Mouse (Mus musculus) megakaryocyte, embryonic 14.5 days (primary cell): ENCODE measurements around the gene Acsm2. TPM values are rescaled to one million over a fixed set of nuclear protein-coding genes. Genes with fewer than 3 reads are reported as not detected.
"Not testable (repeated sequence)": the region's sequence is repeated elsewhere in the genome, so short reads cannot be mapped to it uniquely, and the experiment has no call there.

ENCODE experiments used
- H3K27me3 ChIP-seq: replicated peaks from 2 replicates; pipeline ENCODE3; 2012; ENCODE audit warnings: inconsistent platforms
- H3K36me3 ChIP-seq: replicated peaks from 2 replicates; pipeline ENCODE3; 2012; ENCODE audit warnings: low read length, inconsistent platforms, mixed read lengths
- H3K4me1 ChIP-seq: 2 replicates; pipeline ENCODE4 v1.6.1; 2012; ENCODE audit warnings: inconsistent platforms
- H3K4me3 ChIP-seq: replicated peaks from 2 replicates; pipeline ENCODE3; 2012; ENCODE audit warnings: moderate library complexity, mild to moderate bottlenecking, inconsistent platforms
- H3K9me3 ChIP-seq: 2 replicates; pipeline ENCODE4 v1.6.1; 2012; ENCODE audit warnings: inconsistent platforms
- FLI1 ChIP-seq: IDR thresholded peaks from 2 replicates; pipeline ENCODE4 v1.6.1; 2012; ENCODE audit warnings: low read length, inconsistent platforms, mixed read lengths
- GATA1 ChIP-seq: IDR thresholded peaks from 3 replicates; pipeline ENCODE4 v1.6.1; 2012; ENCODE audit warnings: mixed read lengths, low read length, inconsistent platforms, borderline replicate concordance
- polyA plus RNA-seq: library from polyadenylated mRNA; stranded (reverse); fragments of >175 nt; gene quantifications from 2 replicates; pipeline ENCODE4 v1.2.3, GENCODE M21; 2012; ENCODE audit warnings: low replicate concordance; ENCODE audit not compliant: insufficient read depth

Gene Acsm2
- polyA plus RNA-seq, 1 experiment = not detected

- no peaks in the 10 kb centered on the region for H3K36me3 ChIP-seq
- TF ChIP-seq FLI1 (no peak), GATA1 (no peak)
- no peak overlapping the region for H3K4me3 ChIP-seq
- no peaks in the 10 kb centered on the region for H3K27me3 ChIP-seq
- no peaks in the 10 kb centered on the region for H3K4me1 ChIP-seq
- H3K9me3 ChIP-seq = no peaks in the 10 kb centered on the region; the same call in 1 of the 2 replicates
These were observed 5.8 kb downstream of the Acsm2 start for GRCm38 (mm10) chr7:119559789-119560451.

GRCm38 (mm10) chr7:119560452-119560835 is 6.3 kb downstream of the Acsm2 start:
- Histone ChIP-seq H3K27me3 (no peaks in the 10 kb centered on the region), H3K4me3 (no peak overlapping the region), H3K9me3 (no peaks in the 10 kb centered on the region; the same call in 1 of the 2 replicates), H3K36me3 (no peaks in the 10 kb centered on the region), H3K4me1 (no peaks in the 10 kb centered on the region)
- TF ChIP-seq FLI1 = no peak
- TF ChIP-seq GATA1 = no peak

GRCm38 (mm10) chr7:119561441-119561840 is 7.3 kb downstream of the Acsm2 start:
- no peak for TF ChIP-seq FLI1
- H3K4me3 ChIP-seq = no peak overlapping the region
- H3K36me3 ChIP-seq = no peaks in the 10 kb centered on the region
- H3K9me3 ChIP-seq = no peaks in the 10 kb centered on the region; the same call in 1 of the 2 replicates
- H3K4me1 ChIP-seq = no peaks in the 10 kb centered on the region
- no peaks in the 10 kb centered on the region for H3K27me3 ChIP-seq

GRCm38 (mm10) chr7:119562476-119562875 is 8.3 kb downstream of the Acsm2 start:
- not testable (repeated sequence) for H3K9me3 ChIP-seq, H3K4me1 ChIP-seq, H3K36me3 ChIP-seq, H3K27me3 ChIP-seq, H3K4me3 ChIP-seq

GRCm38 (mm10) chr7:119594530-119595107 is 40.5 kb downstream of the Acsm2 start:
- H3K4me3 ChIP-seq = no peak overlapping the region
- TF ChIP-seq GATA1 (no peak), FLI1 (no peak)
- H3K36me3 ChIP-seq = no peaks in the 10 kb centered on the region
- H3K9me3 ChIP-seq = no peaks in the 10 kb centered on the region
- H3K27me3 ChIP-seq = no peaks in the 10 kb centered on the region
- no peaks in the 10 kb centered on the region for H3K4me1 ChIP-seq

GRCm38 (mm10) chr7:119595306-119595705 is 41.2 kb downstream of the Acsm2 start:
- no peaks in the 10 kb centered on the region for H3K4me1 ChIP-seq
- no peak overlapping the region for H3K4me3 ChIP-seq
- no peaks in the 10 kb centered on the region for H3K9me3 ChIP-seq
- no peaks in the 10 kb centered on the region for H3K27me3 ChIP-seq
- TF ChIP-seq FLI1 (no peak), GATA1 (no peak)
- H3K36me3 ChIP-seq = no peaks in the 10 kb centered on the region

GRCm38 (mm10) chr7:119596536-119596935 is 42.4 kb downstream of the Acsm2 start:
- Histone ChIP-seq H3K36me3 (no peaks in the 10 kb centered on the region), H3K9me3 (no peaks in the 10 kb centered on the region), H3K4me1 (no peaks in the 10 kb centered on the region), H3K27me3 (no peaks in the 10 kb centered on the region), H3K4me3 (no peak overlapping the region)
- no peak for TF ChIP-seq GATA1
- TF ChIP-seq FLI1 = no peak

GRCm38 (mm10) chr7:119601195-119601953 is 47.2 kb downstream of the Acsm2 start:
- no peaks in the 10 kb centered on the region for H3K27me3 ChIP-seq
- H3K36me3 ChIP-seq = no peaks in the 10 kb centered on the region
- no peak overlapping the region for H3K4me3 ChIP-seq
- TF ChIP-seq FLI1 = no peak
- no peak for TF ChIP-seq GATA1
- H3K4me1 ChIP-seq = no peaks in the 10 kb centered on the region
- H3K9me3 ChIP-seq = no peaks in the 10 kb centered on the region

GRCm38 (mm10) chr7:119601954-119602317 is 47.8 kb downstream of the Acsm2 start:
- Histone ChIP-seq H3K9me3 (no peaks in the 10 kb centered on the region), H3K27me3 (no peaks in the 10 kb centered on the region), H3K36me3 (no peaks in the 10 kb centered on the region), H3K4me3 (no peak overlapping the region), H3K4me1 (no peaks in the 10 kb centered on the region)
- TF ChIP-seq GATA1 (no peak), FLI1 (no peak)

- no peaks in the 10 kb centered on the region for H3K9me3 ChIP-seq
- no peak for TF ChIP-seq FLI1
- no peak for TF ChIP-seq GATA1
- H3K27me3 ChIP-seq = no peaks in the 10 kb centered on the region
- H3K36me3 ChIP-seq = no peaks in the 10 kb centered on the region
- no peaks in the 10 kb centered on the region for H3K4me1 ChIP-seq
- no peak overlapping the region for H3K4me3 ChIP-seq
These were observed 50.9 kb downstream of the Acsm2 start for GRCm38 (mm10) chr7:119604903-119605483.
